Mouse (Mus musculus) E14TG2a.4 (cell line): ENCODE results near the gene Ccdc65.

Source experiments
- CTCF ChIP-seq: conservative IDR thresholded peaks from 2 replicates; pipeline ENCODE4 v1.5.1; 2014; ENCODE audit warnings: low read length
- NANOG ChIP-seq: IDR thresholded peaks from 2 replicates; pipeline ENCODE4 v1.6.1; 2014; ENCODE audit warnings: borderline replicate concordance, low read length, mixed read lengths

DNA sequence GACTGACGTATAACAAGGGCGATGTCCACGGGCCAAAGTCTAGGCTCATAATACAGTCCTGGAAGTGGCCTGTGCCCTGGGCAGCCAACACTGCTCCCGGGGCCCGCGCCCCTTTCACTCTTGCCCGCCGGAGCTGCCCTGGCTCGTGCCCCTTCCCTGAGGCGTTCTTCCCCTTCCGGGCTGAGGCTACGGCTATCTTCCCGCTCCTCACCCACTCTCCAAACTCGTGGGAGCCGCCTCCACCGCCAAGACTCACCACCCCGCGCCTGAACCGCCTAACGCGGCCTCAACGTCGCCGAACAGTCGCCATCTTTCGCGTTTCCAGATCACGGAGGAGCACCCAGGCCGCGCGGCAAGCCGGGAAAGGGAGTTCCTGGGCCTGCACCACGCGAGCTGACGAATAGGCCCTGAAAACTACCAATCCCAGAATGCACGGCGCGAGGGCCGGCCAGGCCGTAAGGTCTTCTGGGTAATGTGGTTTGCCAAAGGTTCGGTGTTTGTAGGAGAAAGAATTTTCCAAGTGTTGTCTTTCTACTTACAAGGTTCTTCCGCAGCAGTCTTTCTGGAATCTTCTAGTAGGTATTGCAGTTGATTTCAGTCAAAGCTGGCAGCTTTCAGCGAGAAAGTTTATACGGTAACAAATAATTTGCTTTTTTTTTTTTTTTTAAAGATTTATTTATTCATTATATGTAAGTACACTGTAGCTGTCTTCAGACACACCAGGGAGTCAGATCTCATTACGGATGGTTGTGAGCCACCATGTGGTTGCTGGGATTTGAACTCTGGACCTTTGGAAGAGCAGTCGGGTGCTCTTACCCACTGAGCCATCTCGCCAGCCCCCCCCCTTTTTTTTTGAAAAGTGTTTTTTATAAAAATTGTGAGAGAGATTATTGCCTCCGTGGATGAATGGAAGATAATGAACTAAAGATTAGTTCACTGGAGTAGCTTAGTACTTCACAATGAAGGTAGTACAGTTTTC, 45.2 kb upstream of the Ccdc65 start, which contains the start of gene Ddx23:
- TF ChIP-seq CTCF (no peak), NANOG (no peak)
